Mouse (Mus musculus): Measurements from ENCODE around the gene Abcc8.

The Abcc8 gene

DNA sequence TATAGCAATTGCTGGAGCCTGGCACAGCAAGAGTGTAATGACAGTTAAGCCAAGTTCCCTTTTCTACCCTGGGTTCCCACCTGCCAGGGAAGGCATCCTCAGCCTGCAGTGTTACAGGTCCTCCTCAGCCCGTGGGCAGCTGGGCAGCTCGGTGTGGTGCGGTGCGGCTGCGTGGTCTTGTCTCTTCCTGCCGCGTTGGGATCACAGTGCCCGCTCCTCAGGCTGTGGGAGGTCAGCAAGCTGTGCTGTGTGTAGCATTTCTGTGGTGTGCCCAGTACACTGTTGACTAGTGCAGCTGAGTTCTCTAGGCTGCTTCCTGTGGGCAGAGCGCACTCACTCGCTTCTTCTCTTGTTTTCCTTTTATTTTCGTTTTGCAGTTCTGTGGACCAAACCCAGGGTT, 121.0 kb downstream of the Abcc8 start:
- DNase-seq (ENCODE audit: low read depth, low spot score): no peak

Measured in ZHBTc4 (cell line).